Mouse (Mus musculus): Measurements from ENCODE around the gene Dclre1c.

DNA sequence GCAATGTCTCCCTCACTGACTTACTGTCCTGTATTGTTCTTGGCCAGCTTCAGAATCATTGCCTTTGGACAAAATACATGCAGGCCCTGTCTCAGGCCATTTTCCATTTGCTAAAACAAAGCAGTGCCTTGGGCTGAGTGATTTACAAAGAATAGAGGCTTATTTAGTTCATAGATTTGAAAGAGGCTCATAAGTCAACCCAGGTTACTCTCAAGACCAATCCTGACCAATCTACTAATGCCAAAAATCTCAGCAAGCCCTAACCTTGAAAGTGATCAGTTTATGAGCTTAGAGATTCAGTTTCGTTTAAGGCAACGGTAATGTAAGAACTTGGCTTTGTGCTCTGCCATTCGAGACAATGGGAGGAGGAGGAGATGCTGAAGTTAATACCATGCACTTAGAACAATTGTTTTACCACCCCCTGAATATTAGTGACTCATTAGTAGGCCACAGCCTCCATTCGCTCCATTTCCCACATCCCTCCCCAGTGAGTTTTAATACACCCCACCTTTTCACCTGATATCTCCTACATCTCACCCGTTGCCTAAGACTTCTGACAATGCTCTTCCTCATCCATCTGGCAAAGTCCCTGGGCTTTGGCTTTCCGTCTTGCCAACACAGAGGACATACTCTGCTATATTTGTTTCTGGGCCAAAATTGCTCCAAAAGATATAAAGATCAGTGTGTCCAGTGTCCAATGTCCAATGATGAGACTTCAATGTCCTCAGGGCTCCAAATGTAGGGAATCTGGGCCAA lies 36.6 kb upstream of the Dclre1c start:
- TF ChIP-seq REST (IDR thresholded peaks at IDR 0.05; ENCODE audit: insufficient read depth, insufficient read length) (no peak), CEBPB (IDR thresholded peaks at IDR 0.05; ENCODE audit: insufficient read depth, poor library complexity, severe bottlenecking) (no peak), POLR2A (IDR thresholded peaks at IDR 0.05; ENCODE audit: insufficient read length, low read depth) (no peak), MAX (IDR thresholded peaks at IDR 0.05; ENCODE audit: low read depth) (no peak), MYOG (IDR thresholded peaks at IDR 0.05; ENCODE audit: control insufficient read depth in 1 of 3, insufficient read depth in 1 of 3, insufficient read length in 2 of 3, low read depth in 2 of 3) (no peak), POLR2AphosphoS2 (IDR thresholded peaks at IDR 0.05; ENCODE audit: insufficient read length, low read depth) (no peak)
